Mouse (Mus musculus) stomach, postnatal 0 days (tissue): ENCODE measurements around the gene Lrch3.

Experiments used
- CTCF ChIP-seq: IDR thresholded peaks from 2 replicates; pipeline ENCODE4 v1.5.1; 2016; ENCODE audit warnings: antibody characterized with exemption, low read depth, mild to moderate bottlenecking, moderate library complexity
- EP300 ChIP-seq: optimal IDR thresholded peaks from 2 replicates; pipeline ENCODE3; 2016; ENCODE audit warnings: antibody characterized with exemption

- TF ChIP-seq EP300 = no peak
- no peak for TF ChIP-seq CTCF
These were observed 147.5 kb downstream of the Lrch3 start for GRCm38 (mm10) chr16:33061400-33061799.
